Mouse (Mus musculus) kidney, embryonic 14.5 days (tissue): Measurements from ENCODE around the gene Clk3. TPM values are rescaled to one million over a fixed set of nuclear protein-coding genes. Genes with fewer than 3 reads are reported as not detected.

ENCODE experiments used
- ATAC-seq: fragments of 200-750 bp; cut with Nextera tagmentation; 2 replicates; pipeline ENCODE4 v1.8.0; 2017; ENCODE audit warnings: moderate number of reproducible peaks, mild to moderate bottlenecking, moderate TSS enrichment, moderate library complexity; ENCODE audit not compliant: low FRiP score, low TSS enrichment
- H3K27ac ChIP-seq: fragments of 300-500 bp; sonication (generic); 2 replicates; pipeline ENCODE4 v1.5.1; 2014; ENCODE audit warnings: low read depth, mild to moderate bottlenecking, low read length, moderate library complexity, mixed read lengths
- H3K27me3 ChIP-seq: fragments of 300-500 bp; sonication (generic); 2 replicates; pipeline ENCODE4 v1.6.1; 2014; ENCODE audit warnings: mild to moderate bottlenecking, low read length; ENCODE audit not compliant: control insufficient read depth, insufficient read depth
- H3K36me3 ChIP-seq: fragments of 300-500 bp; sonication (generic); 2 replicates; pipeline ENCODE4 v1.6.1; 2014; ENCODE audit warnings: low read length, mixed read lengths; ENCODE audit not compliant: control insufficient read depth, insufficient read depth
- H3K4me1 ChIP-seq: fragments of 300-500 bp; sonication (generic); 2 replicates; pipeline ENCODE4 v1.6.1; 2014; ENCODE audit warnings: low read length, mixed read lengths; ENCODE audit not compliant: control insufficient read depth, insufficient read depth
- H3K4me2 ChIP-seq: fragments of 300-500 bp; sonication (generic); replicated peaks from 2 replicates; pipeline ENCODE4 v1.6.1; 2014; ENCODE audit warnings: low read depth, mild to moderate bottlenecking, low read length
- H3K4me3 ChIP-seq: fragments of 300-500 bp; sonication (generic); 2 replicates; pipeline ENCODE4 v1.5.1; 2014; ENCODE audit warnings: mild to moderate bottlenecking, low read length
- H3K9ac ChIP-seq: fragments of 300-500 bp; sonication (generic); 2 replicates; pipeline ENCODE4 v1.6.1; 2014; ENCODE audit warnings: low read depth, mild to moderate bottlenecking, low read length, moderate library complexity
- H3K9me3 ChIP-seq: fragments of 300-500 bp; sonication (generic); 2 replicates; pipeline ENCODE4 v1.6.1; 2016; ENCODE audit warnings: low read length; ENCODE audit not compliant: control insufficient read depth
- WGBS: fragments of 180-500 bp; shearing (Covaris S2); extraction: QIAGEN DNeasy Blood & Tissue Kit; methylation state at CpG from one replicate; pipeline ENCODE4 v1.1.7; 2014; 5-methylcytosine and 5-hydroxymethylcytosine counted together
- polyA plus RNA-seq: library from polyadenylated mRNA; unstranded; fragments of >200 nt; fragmentation: Nextera tagmentation; extraction: Ambion mirVana; gene quantifications from 2 replicates; pipeline ENCODE4 v1.2.1, GENCODE M21; 2014

Clk3 gene
- polyA plus RNA-seq, 1 experiment from 2014 or later = 69.3 TPM

DNA sequence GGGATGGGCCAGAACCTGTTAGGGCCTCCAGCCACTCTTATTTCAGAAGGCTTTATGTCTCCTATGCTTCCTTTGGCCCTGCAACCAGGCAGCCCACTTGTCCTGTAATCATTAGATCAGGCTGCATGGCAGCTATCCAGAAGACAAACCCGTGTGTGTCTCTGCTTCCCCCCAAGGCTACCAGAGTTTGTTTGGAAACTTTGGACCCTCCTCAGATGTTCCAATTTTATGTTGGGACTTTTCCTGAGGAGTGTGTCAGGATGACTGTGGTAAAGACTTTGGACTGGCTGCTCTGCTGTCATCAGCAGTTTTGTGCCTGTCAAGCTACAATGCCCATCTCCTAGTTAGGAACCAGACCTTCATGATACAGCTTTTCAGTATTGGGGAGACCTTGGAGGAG lies 16.8 kb downstream of the Clk3 start:
- 79% methylated on average over 1 of the region's 1 CpGs for WGBS
- H3K4me3 ChIP-seq = no peak overlapping the region
- H3K36me3 ChIP-seq = peaks cover 94% of the 10 kb centered on the region
- no peaks in the 10 kb centered on the region for H3K4me1 ChIP-seq
- H3K27me3 ChIP-seq = no peaks in the 10 kb centered on the region
- no peak overlapping the region for H3K27ac ChIP-seq
- ATAC-seq = no peak
- H3K9me3 ChIP-seq = no peaks in the 10 kb centered on the region
- H3K9ac ChIP-seq = no peak overlapping the region
- no peak overlapping the region for H3K4me2 ChIP-seq

DNA sequence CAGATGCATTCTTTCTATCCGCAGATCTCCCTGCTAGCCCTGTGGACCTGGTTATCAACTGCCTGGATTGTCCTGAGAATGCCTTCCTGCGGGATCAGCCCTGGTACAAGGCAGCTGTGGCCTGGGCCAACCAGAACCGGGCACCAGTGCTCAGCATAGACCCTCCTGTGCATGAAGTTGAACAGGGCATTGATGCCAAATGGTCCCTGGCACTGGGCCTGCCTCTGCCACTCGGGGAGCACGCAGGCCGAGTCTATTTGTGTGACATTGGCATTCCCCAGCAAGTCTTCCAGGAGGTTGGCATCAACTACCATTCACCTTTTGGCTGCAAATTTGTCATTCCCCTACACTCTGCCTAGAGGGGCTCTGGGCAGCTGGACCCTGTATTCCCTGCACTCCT lies 17.5 kb downstream of the Clk3 start:
- H3K4me1 ChIP-seq = no peaks in the 10 kb centered on the region
- H3K27me3 ChIP-seq = no peaks in the 10 kb centered on the region
- H3K27ac ChIP-seq = no peak overlapping the region
- H3K9ac ChIP-seq = no peak overlapping the region
- no peaks in the 10 kb centered on the region for H3K9me3 ChIP-seq
- no peak for ATAC-seq
- WGBS = 91% methylated on average over 6 of the region's 6 CpGs
- peaks cover 87% of the 10 kb centered on the region for H3K36me3 ChIP-seq
- no peak overlapping the region for H3K4me2 ChIP-seq
- H3K4me3 ChIP-seq = no peak overlapping the region

DNA sequence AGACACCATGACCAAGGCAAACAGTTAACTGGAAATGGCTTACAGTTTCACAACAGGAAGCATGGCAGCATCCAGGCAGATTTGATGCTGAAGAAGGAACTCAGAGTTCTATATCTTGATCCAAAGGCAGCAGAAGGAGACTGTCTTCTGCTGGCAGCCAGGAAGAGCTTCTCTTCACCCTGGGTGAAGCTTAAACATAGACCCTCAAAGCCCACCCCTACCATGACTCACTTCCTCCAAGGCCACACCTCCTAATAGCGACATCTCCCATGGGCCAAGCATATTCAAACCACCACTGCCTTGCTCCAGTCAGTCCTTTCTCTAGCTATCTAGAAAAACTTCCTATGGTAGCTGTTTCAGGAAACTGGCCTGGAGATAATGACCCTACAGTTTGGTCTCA lies 18.6 kb downstream of the Clk3 start:
- Histone ChIP-seq H3K9ac (no peak overlapping the region), H3K9me3 (no peaks in the 10 kb centered on the region), H3K4me3 (no peak overlapping the region), H3K4me1 (no peaks in the 10 kb centered on the region), H3K4me2 (no peak overlapping the region), H3K27me3 (no peaks in the 10 kb centered on the region), H3K36me3 (peaks cover 81% of the 10 kb centered on the region), H3K27ac (no peak overlapping the region)
- no peak for ATAC-seq
- WGBS = 74% methylated on average over 1 of the region's 1 CpGs

DNA sequence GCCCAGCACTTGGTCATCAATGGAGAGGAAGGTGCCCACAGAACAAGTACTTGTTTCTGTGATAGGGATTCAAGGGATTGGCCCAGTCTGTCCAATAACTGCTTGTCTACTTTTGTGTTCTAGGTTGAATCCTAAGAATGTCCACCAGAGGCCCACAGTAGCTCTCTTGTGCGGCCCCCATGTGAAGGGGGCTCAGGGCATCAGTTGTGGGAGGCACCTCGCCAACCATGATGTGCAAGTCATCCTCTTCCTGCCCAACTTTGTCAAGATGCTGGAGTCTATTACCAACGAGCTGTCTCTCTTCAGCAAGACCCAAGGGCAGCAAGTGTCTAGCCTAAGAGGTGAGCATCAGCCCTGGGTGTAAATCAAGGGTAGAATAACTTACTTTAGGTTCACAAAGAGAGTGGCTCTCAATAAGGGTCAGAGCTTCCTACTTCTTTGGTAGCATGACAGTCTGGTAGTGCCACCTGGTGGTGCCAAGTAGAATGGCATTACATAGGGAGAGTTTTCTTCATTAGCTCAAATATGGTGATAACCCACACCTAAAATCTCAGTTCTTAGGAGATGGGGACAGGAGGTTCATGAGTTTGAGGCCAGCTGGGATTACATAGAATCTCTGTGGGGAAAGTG lies 21.1 kb downstream of the Clk3 start:
- H3K9ac ChIP-seq = no peak overlapping the region
- H3K27ac ChIP-seq = no peak overlapping the region
- H3K27me3 ChIP-seq = no peaks in the 10 kb centered on the region
- no peak overlapping the region for H3K4me3 ChIP-seq
- ATAC-seq = no peak
- H3K4me1 ChIP-seq = no peaks in the 10 kb centered on the region
- 74% methylated on average over 3 of the region's 3 CpGs for WGBS
- no peak overlapping the region for H3K4me2 ChIP-seq
- H3K9me3 ChIP-seq = no peaks in the 10 kb centered on the region
- peaks cover 77% of the 10 kb centered on the region for H3K36me3 ChIP-seq

DNA sequence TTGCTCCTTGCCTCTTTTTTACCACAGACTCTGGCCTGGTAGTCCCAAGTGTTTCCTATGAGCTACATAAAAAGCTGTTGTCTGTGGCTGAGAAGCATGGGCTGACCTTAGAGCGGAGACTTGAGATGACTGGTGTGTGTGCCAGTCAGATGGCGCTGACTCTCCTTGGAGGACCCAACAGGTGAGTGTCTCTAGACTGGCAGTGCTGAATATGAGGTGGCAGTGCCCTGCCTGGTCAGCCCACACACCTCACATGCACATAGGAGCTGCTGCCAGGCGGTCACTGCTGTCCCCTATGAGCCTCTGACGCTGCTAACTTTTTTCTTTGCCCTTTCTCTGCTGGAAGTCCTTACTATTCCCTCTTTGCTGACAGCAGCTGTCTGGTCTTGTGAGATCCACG lies 25.8 kb downstream of the Clk3 start:
- no peak for ATAC-seq
- H3K36me3 ChIP-seq = peaks cover 39% of the 10 kb centered on the region
- H3K9ac ChIP-seq = no peak overlapping the region
- H3K4me2 ChIP-seq = no peak overlapping the region
- no peaks in the 10 kb centered on the region for H3K27me3 ChIP-seq
- no peaks in the 10 kb centered on the region for H3K9me3 ChIP-seq
- H3K4me1 ChIP-seq = no peaks in the 10 kb centered on the region
- H3K27ac ChIP-seq = no peak overlapping the region
- WGBS = 91% methylated on average over 5 of the region's 5 CpGs
- H3K4me3 ChIP-seq = no peak overlapping the region

DNA sequence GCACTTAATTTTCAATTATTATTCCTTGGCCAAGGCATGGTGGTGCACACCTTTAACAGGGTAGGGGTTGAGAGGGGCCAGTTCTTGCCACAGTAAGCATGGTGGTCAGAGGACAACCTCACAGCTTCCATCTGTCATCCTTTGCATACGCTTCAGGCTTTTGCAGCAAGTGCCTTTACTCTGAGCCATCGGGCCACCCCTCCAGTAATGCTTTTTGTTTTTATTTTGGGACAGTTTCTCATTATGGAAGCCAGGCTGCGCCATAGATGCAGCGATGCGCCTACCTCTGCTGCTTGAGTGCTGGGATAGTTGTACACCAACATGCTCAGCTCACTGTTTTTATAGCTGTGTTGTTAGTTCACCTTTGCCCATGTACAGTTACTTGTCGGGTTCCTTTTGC lies 32.1 kb downstream of the Clk3 start:
- Histone ChIP-seq H3K9ac (no peak overlapping the region), H3K27me3 (no peaks in the 10 kb centered on the region), H3K27ac (no peak overlapping the region), H3K4me1 (no peaks in the 10 kb centered on the region), H3K4me3 (no peak overlapping the region), H3K36me3 (peaks cover 27% of the 10 kb centered on the region), H3K4me2 (no peak overlapping the region), H3K9me3 (no peaks in the 10 kb centered on the region)
- no peak for ATAC-seq
- 90% methylated on average over 6 of the region's 6 CpGs for WGBS

DNA sequence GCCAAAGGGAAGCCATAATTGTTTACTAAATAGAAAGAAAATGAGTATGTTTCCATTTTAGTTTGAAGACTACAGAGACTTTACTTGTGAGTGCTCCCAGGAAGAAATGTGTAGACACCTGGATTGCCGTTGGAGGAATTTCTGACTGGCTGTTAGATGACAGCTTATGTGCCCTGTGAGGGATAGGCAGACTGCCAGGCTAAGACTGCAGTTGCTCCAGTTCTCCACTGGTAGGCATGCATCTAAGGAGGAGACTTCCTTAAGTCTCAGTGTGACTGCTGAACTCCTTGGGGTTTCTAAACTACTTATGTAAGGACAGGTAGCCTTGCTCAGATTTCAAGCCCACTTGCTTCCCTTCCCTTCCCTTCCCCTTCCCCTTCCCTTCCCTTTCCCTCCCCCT lies 37.3 kb downstream of the Clk3 start:
- Histone ChIP-seq H3K9ac (no peak overlapping the region), H3K27me3 (no peaks in the 10 kb centered on the region), H3K36me3 (peaks cover 47% of the 10 kb centered on the region), H3K4me3 (no peak overlapping the region), H3K4me1 (no peaks in the 10 kb centered on the region), H3K4me2 (no peak overlapping the region), H3K9me3 (no peaks in the 10 kb centered on the region), H3K27ac (no peak overlapping the region)
- 100% methylated on average over 1 of the region's 1 CpGs for WGBS
- ATAC-seq = no peak

DNA sequence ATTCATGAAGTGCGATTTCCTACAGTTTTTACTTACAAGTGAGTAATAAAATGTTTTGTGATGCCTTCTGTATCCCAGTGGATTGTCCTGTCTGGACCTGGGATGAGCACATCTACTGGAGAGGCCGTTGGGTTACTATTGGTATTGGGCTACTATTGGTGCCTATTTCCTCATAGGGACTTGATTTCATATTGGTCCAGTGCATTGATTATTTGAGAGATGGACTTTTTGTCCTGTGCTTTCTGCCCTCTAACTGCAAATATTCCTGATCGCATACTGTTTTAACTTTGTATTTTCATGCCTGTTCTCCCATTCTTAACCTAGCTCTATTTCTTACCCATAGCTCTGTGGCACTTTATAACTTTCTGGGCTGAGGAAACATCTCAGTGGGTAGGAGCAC lies 41.0 kb downstream of the Clk3 start:
- Histone ChIP-seq H3K4me1 (no peaks in the 10 kb centered on the region), H3K4me2 (no peak overlapping the region), H3K36me3 (peaks cover 55% of the 10 kb centered on the region), H3K27me3 (no peaks in the 10 kb centered on the region), H3K4me3 (no peak overlapping the region), H3K9ac (no peak overlapping the region), H3K27ac (no peak overlapping the region), H3K9me3 (no peaks in the 10 kb centered on the region)
- 95% methylated on average over 3 of the region's 3 CpGs for WGBS
- ATAC-seq = no peak

DNA sequence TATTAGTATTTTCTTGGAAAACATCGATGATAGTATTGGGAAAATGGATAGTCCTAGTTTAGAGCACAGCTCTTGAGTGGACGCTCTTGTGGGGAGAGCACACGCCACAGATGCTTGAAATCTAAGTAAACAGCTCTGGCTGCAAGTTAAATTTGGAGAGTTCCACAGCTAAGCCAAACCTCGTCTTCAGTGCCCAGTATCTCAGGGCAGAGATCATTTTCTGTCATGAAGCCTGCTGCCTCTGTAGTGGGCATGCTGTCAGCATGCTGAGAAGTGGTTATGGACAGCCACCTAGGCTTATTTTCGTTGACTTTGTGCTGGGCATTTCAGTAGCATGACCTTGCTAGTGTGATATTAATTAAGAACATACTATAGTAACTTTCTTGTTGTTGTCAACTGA lies 41.9 kb downstream of the Clk3 start:
- no peak overlapping the region for H3K9ac ChIP-seq
- no peak overlapping the region for H3K4me3 ChIP-seq
- no peaks in the 10 kb centered on the region for H3K4me1 ChIP-seq
- no peak overlapping the region for H3K27ac ChIP-seq
- H3K36me3 ChIP-seq = peaks cover 54% of the 10 kb centered on the region
- WGBS = 88% methylated on average over 5 of the region's 5 CpGs
- H3K9me3 ChIP-seq = no peaks in the 10 kb centered on the region
- H3K27me3 ChIP-seq = no peaks in the 10 kb centered on the region
- no peak for ATAC-seq
- H3K4me2 ChIP-seq = no peak overlapping the region
